Mouse (Mus musculus): ENCODE measurements at regions not wholly inside any gene's neighbourhood (a gene's known extent, or its start where the extent isn't known, plus 50 kb on each side); places are given as distances from the start of the nearest gene placed in this dataset.

- Histone ChIP-seq H3K4me2 (ENCODE audit: low read depth) (no peak overlapping the region), H3K27me3 (ENCODE audit: control insufficient read depth, insufficient read depth, insufficient read length) (no peaks in the 10 kb centered on the region), H3K36me3 (ENCODE audit: control insufficient read depth, insufficient read depth) (no peaks in the 10 kb centered on the region), H3ac (ENCODE audit: control insufficient read depth, insufficient read length) (no peak overlapping the region), H3K4me3 (no peak overlapping the region), H3K79me2 (ENCODE audit: control insufficient read depth, insufficient read depth) (no peaks in the 10 kb centered on the region)
- no peak for TF ChIP-seq CEBPB (IDR thresholded peaks at IDR 0.05; ENCODE audit: insufficient read depth, poor library complexity, severe bottlenecking)
Observed at GRCm38 (mm10) chr15:61723696-61724095, 800.9 kb upstream of the A1bg start.

GRCm38 (mm10) chr15:61718486-61718885 lies 795.7 kb upstream of the A1bg start:
- no peak overlapping the region for H3K4me3 ChIP-seq
- no peak overlapping the region for H3ac ChIP-seq (ENCODE audit: control insufficient read depth, insufficient read length)
- no peaks in the 10 kb centered on the region for H3K36me3 ChIP-seq (ENCODE audit: control insufficient read depth, insufficient read depth)
- TF ChIP-seq TCF12 (IDR thresholded peaks at IDR 0.05; ENCODE audit: insufficient read depth, poor library complexity, severe bottlenecking) (no peak), POLR2AphosphoS2 (IDR thresholded peaks at IDR 0.05; ENCODE audit: insufficient read length, low read depth) (no peak), CEBPB (IDR thresholded peaks at IDR 0.05; ENCODE audit: insufficient read depth, poor library complexity, severe bottlenecking) (no peak), REST (IDR thresholded peaks at IDR 0.05; ENCODE audit: insufficient read depth, insufficient read length) (no peak), SRF (IDR thresholded peaks at IDR 0.05; ENCODE audit: control insufficient read depth, insufficient read length, low read depth) (no peak), E2F4 (IDR thresholded peaks at IDR 0.05; ENCODE audit: insufficient read depth) (no peak), MYOD1 (IDR thresholded peaks at IDR 0.05; ENCODE audit: control insufficient read depth in 1 of 3, insufficient read length in 2 of 3, low read depth in 2 of 3) (no peak), MYOG (IDR thresholded peaks at IDR 0.05; ENCODE audit: control insufficient read depth in 1 of 3, insufficient read depth in 1 of 3, insufficient read length in 2 of 3, low read depth in 2 of 3) (no peak), TCF3 (IDR thresholded peaks at IDR 0.05; ENCODE audit: insufficient read length, low read depth) (no peak), USF1 (IDR thresholded peaks at IDR 0.05; ENCODE audit: low read depth) (no peak), MAX (IDR thresholded peaks at IDR 0.05; ENCODE audit: low read depth) (no peak), POLR2A (IDR thresholded peaks at IDR 0.05; ENCODE audit: insufficient read length, low read depth) (no peak)
- H3K79me2 ChIP-seq (ENCODE audit: control insufficient read depth, insufficient read depth), result no peaks in the 10 kb centered on the region
- H3K27me3 ChIP-seq (ENCODE audit: control insufficient read depth, insufficient read depth, insufficient read length), result no peaks in the 10 kb centered on the region
- H3K4me2 ChIP-seq (ENCODE audit: low read depth), result no peak overlapping the region

DNA sequence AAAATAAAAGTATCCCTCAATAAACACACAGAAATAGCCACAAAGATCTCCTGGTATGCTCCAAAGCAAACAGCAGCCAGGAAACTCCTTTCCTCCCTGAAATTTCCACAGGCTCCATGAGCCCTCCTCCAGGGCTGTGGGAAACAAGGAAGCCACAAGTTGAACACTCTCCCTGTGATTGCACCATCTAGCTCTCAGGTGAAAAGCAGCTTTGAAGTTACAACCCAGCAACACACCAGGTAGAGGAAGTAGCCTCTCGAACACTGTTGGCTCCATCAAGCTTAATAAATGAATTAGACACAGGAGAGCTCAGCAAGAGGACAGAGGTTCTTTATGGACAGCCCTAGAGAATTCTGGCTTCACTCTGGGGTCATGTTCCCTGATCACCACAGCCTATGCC lies 794.4 kb upstream of the A1bg start:
- TF ChIP-seq MYOG (IDR thresholded peaks at IDR 0.05; ENCODE audit: control insufficient read depth in 1 of 3, insufficient read depth in 1 of 3, insufficient read length in 2 of 3, low read depth in 2 of 3) (no peak), USF1 (IDR thresholded peaks at IDR 0.05; ENCODE audit: low read depth) (no peak)
- Histone ChIP-seq H3K79me2 (ENCODE audit: control insufficient read depth, insufficient read depth) (no peaks in the 10 kb centered on the region), H3ac (ENCODE audit: control insufficient read depth, insufficient read length) (no peak overlapping the region), H3K27me3 (ENCODE audit: control insufficient read depth, insufficient read depth, insufficient read length) (no peaks in the 10 kb centered on the region), H3K4me2 (ENCODE audit: low read depth) (no peak overlapping the region), H3K36me3 (ENCODE audit: control insufficient read depth, insufficient read depth) (no peaks in the 10 kb centered on the region), H3K4me3 (no peak overlapping the region)

- no peak for TF ChIP-seq MAX (IDR thresholded peaks at IDR 0.05; ENCODE audit: low read depth)
- no peak for TF ChIP-seq POLR2AphosphoS2 (IDR thresholded peaks at IDR 0.05; ENCODE audit: insufficient read length, low read depth)
- TF ChIP-seq TCF12 (IDR thresholded peaks at IDR 0.05; ENCODE audit: insufficient read depth, poor library complexity, severe bottlenecking), result no peak
- TF ChIP-seq MYOD1 (IDR thresholded peaks at IDR 0.05; ENCODE audit: control insufficient read depth in 1 of 3, insufficient read length in 2 of 3, low read depth in 2 of 3), result no peak
- no peak for TF ChIP-seq SRF (IDR thresholded peaks at IDR 0.05; ENCODE audit: control insufficient read depth, insufficient read length, low read depth)
- no peak for TF ChIP-seq E2F4 (IDR thresholded peaks at IDR 0.05; ENCODE audit: insufficient read depth)
- no peak overlapping the region for H3ac ChIP-seq (ENCODE audit: control insufficient read depth, insufficient read length)
- no peaks in the 10 kb centered on the region for H3K27me3 ChIP-seq (ENCODE audit: control insufficient read depth, insufficient read depth, insufficient read length)
- no peaks in the 10 kb centered on the region for H3K36me3 ChIP-seq (ENCODE audit: control insufficient read depth, insufficient read depth)
- no peak overlapping the region for H3K4me2 ChIP-seq (ENCODE audit: low read depth)
- H3K4me3 ChIP-seq, result no peak overlapping the region
- H3K79me2 ChIP-seq (ENCODE audit: control insufficient read depth, insufficient read depth), result no peaks in the 10 kb centered on the region
Observed at GRCm38 (mm10) chr15:61713953-61714352, 791.1 kb upstream of the A1bg start.

- no peak overlapping the region for H3K4me2 ChIP-seq (ENCODE audit: low read depth)
- H3ac ChIP-seq (ENCODE audit: control insufficient read depth, insufficient read length), result no peak overlapping the region
- no peak overlapping the region for H3K4me3 ChIP-seq
- TF ChIP-seq E2F4 (IDR thresholded peaks at IDR 0.05; ENCODE audit: insufficient read depth), result no peak
- no peak for TF ChIP-seq POLR2A (IDR thresholded peaks at IDR 0.05; ENCODE audit: insufficient read length, low read depth)
- no peak for TF ChIP-seq MAX (IDR thresholded peaks at IDR 0.05; ENCODE audit: low read depth)
- no peak for TF ChIP-seq CEBPB (IDR thresholded peaks at IDR 0.05; ENCODE audit: insufficient read depth, poor library complexity, severe bottlenecking)
- no peak for TF ChIP-seq MYOG (IDR thresholded peaks at IDR 0.05; ENCODE audit: control insufficient read depth in 1 of 3, insufficient read depth in 1 of 3, insufficient read length in 2 of 3, low read depth in 2 of 3)
- TF ChIP-seq USF1 (IDR thresholded peaks at IDR 0.05; ENCODE audit: low read depth), result no peak
- TF ChIP-seq POLR2AphosphoS2 (IDR thresholded peaks at IDR 0.05; ENCODE audit: insufficient read length, low read depth), result no peak
- no peak for TF ChIP-seq SRF (IDR thresholded peaks at IDR 0.05; ENCODE audit: control insufficient read depth, insufficient read length, low read depth)
- no peaks in the 10 kb centered on the region for H3K36me3 ChIP-seq (ENCODE audit: control insufficient read depth, insufficient read depth)
- no peaks in the 10 kb centered on the region for H3K79me2 ChIP-seq (ENCODE audit: control insufficient read depth, insufficient read depth)
- no peaks in the 10 kb centered on the region for H3K27me3 ChIP-seq (ENCODE audit: control insufficient read depth, insufficient read depth, insufficient read length)
Observed at GRCm38 (mm10) chr15:61708928-61709327, 786.1 kb upstream of the A1bg start.

GRCm38 (mm10) chr15:61707952-61708351 lies 785.1 kb upstream of the A1bg start:
- Histone ChIP-seq H3K4me3 (no peak overlapping the region), H3K36me3 (ENCODE audit: control insufficient read depth, insufficient read depth) (no peaks in the 10 kb centered on the region), H3K4me2 (ENCODE audit: low read depth) (no peak overlapping the region), H3K27me3 (ENCODE audit: control insufficient read depth, insufficient read depth, insufficient read length) (no peaks in the 10 kb centered on the region), H3K79me2 (ENCODE audit: control insufficient read depth, insufficient read depth) (no peaks in the 10 kb centered on the region), H3ac (ENCODE audit: control insufficient read depth, insufficient read length) (no peak overlapping the region)
- TF ChIP-seq USF1 (IDR thresholded peaks at IDR 0.05; ENCODE audit: low read depth) (no peak), POLR2A (IDR thresholded peaks at IDR 0.05; ENCODE audit: insufficient read length, low read depth) (no peak), SRF (IDR thresholded peaks at IDR 0.05; ENCODE audit: control insufficient read depth, insufficient read length, low read depth) (no peak), TCF3 (IDR thresholded peaks at IDR 0.05; ENCODE audit: insufficient read length, low read depth) (no peak), MYOG (IDR thresholded peaks at IDR 0.05; ENCODE audit: control insufficient read depth in 1 of 3, insufficient read depth in 1 of 3, insufficient read length in 2 of 3, low read depth in 2 of 3) (no peak), TCF12 (IDR thresholded peaks at IDR 0.05; ENCODE audit: insufficient read depth, poor library complexity, severe bottlenecking) (no peak), E2F4 (IDR thresholded peaks at IDR 0.05; ENCODE audit: insufficient read depth) (no peak), MYOD1 (IDR thresholded peaks at IDR 0.05; ENCODE audit: control insufficient read depth in 1 of 3, insufficient read length in 2 of 3, low read depth in 2 of 3) (no peak), POLR2AphosphoS2 (IDR thresholded peaks at IDR 0.05; ENCODE audit: insufficient read length, low read depth) (no peak), MAX (IDR thresholded peaks at IDR 0.05; ENCODE audit: low read depth) (no peak), REST (IDR thresholded peaks at IDR 0.05; ENCODE audit: insufficient read depth, insufficient read length) (no peak), CEBPB (IDR thresholded peaks at IDR 0.05; ENCODE audit: insufficient read depth, poor library complexity, severe bottlenecking) (no peak)

All from myocyte (in vitro differentiated cells).